Mouse (Mus musculus) effector memory CD4-positive, alpha-beta T cell, adult 5 months (primary cell): ENCODE measurements around the gene Nudt3. TPM values are rescaled to one million over a fixed set of nuclear protein-coding genes. Genes with fewer than 3 reads are reported as not detected.

ENCODE experiments used
- polyA plus RNA-seq: library from polyadenylated mRNA; unstranded; fragments of 100-300 nt; shearing (Covaris generic); gene quantifications from one replicate; pipeline ENCODE4 v1.2.1, GENCODE M21; 2017

The Nudt3 gene
- polyA plus RNA-seq: 61.0 TPM

GRCm38 (mm10) chr17:27623360-27624326 is at the start of gene Nudt3:
Gene Nudt3, minus strand, starts transcription at chr17:27623495.

GRCm38 (mm10) chr17:27655089-27656010 is 32.1 kb upstream of the Nudt3 start, which contains the start of gene Pacsin1:
Gene Pacsin1, plus strand, starts transcription at chr17:27655509.

DNA sequence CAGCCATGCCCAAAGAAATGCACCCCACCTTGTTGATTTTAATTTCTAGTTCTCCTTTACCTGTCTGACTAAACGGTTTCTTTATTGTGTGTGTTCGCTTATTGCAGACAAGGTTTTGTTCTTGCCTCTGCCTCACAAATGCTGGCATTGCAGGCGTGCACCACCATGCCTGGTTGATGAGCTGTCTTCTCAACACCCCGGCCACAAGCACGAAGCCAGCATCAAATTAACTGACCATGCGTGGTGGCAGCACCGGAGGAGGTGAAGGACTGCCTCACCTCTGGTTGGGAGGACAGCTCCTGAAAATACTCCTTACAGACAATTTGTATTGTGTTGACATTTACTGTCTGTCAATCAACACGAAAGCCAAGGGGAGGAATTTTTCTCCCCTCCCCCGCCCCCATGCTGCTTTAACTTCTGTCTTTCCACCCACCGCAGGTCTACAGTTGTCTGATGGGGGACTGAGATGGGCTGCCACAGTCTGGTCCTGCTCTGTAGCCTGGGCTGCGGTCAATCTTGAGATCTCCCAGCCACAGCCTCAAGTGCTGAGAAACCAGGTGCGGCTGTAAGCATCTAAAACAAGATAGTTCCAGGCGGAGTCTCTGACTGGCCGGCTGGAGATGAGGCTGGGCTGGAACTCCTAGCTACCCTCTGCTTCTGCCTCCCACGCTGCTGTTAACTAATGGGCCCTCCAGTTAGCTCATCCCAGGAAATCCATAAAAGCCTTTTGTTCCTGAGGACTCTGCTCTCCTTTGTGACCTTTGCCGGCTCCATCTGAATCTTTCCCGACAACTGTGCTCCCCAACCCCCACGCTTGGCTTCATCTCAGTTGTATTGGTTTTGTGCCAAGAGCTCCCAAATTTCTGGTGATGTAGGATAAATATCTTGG is 13.1 kb upstream of the Nudt3 start, which contains the start of gene Rps10:
TSS of gene Rps10 (minus strand) at position 538 of the 889 bp plus-strand sequence.

DNA sequence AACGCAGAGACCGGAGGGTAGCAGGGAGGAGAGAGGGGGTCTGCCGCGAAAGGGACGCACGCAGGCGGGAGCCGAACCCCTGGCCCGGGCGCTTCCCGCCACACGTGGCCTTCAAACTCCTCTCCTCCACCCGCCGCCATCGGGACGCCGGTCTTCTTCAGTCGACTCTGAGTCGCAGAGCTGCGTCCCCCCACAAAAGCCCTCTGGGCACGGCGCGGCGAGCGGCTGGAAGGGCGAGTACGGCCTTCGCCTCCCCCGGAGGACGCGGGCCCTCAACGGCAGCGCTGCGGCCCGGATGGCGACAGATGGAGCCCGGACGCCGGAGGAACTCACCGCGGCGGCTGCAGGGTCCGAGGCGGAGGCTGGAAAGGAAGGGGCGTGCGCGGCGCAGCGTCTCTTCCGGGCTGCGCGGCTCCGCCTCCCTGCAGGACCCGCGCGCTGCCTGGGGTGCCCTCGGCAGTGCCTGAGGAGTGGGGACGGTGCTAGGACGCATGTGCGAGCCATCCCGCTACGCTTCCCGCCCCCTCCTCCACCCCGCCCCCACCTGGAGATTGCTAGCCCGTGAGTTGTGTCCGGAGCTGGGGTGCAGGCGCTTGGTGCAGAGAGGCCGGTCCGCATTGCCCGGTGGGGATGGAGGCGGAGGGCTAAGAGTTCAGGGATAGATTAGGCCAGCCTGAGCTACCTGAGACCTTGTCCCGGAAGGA is 11.7 kb upstream of the Nudt3 start, which contains the start of gene RPS10-NUDT3:
TSS of gene RPS10-NUDT3 (minus strand) at position 352 of the 704 bp plus-strand sequence.

GRCm38 (mm10) chr17:27565163-27565941 is 57.9 kb downstream of the Nudt3 start, which contains the start of gene AI413582:
Gene AI413582, minus strand, starts transcription at chr17:27565756.

DNA sequence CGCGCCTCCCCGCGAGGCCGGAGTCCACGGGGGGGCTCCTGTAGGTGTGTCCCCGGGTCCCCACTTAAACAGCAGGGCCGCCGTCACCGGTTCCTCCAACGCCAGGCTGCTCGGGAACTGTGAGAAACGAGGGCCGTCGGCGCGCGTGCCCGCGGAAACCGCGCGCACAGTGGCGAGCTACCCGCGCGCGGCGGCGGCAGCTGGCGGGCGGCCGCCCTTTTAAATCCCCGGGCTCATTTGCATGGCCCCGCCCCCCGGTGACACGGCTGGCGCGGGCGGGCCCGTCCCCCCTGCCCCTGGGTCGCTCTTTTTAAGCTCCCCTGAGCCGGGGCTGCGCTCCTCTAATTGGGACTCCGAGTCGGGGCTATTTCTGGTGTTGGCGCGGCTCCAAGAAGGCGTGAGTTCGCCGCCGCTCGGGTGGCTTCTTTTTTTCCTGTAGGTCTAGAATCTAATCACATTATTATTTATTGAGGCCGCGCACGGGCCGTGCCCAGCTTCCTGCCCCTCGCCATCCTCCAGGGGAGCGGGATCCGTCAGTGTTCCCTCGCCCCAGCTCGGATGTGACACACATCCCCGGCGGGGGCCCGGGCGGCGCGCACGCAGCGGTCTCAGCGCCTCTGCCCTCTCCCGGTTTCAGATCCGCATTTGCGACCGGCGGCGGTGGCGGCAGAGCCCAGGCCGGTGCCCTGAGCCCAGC is 66.8 kb downstream of the Nudt3 start, which contains the start of gene Hmga1:
TSS of gene Hmga1 (plus strand) at position 183 of the 697 bp plus-strand sequence.

Other genes with a start within 250 kb of the Nudt3 start
- not detected for gene Grm4, start 102.1 kb downstream of the Nudt3 start, polyA plus RNA-seq
- gene Hmga1, start 67.0 kb downstream of the Nudt3 start, polyA plus RNA-seq: 58.3 TPM
- 80.7 TPM for gene AI413582, start 57.7 kb downstream of the Nudt3 start, polyA plus RNA-seq
- gene RPS10-NUDT3, start 11.7 kb upstream of the Nudt3 start, polyA plus RNA-seq: not detected
- gene Rps10, start 13.2 kb upstream of the Nudt3 start, polyA plus RNA-seq: 1,155 TPM
- gene Pacsin1, start 32.0 kb upstream of the Nudt3 start, polyA plus RNA-seq: 40.0 TPM
- 0.52 TPM for gene Spdef, start 105.5 kb upstream of the Nudt3 start, polyA plus RNA-seq
- gene D17Wsu92e, start 197.2 kb upstream of the Nudt3 start, polyA plus RNA-seq: 29.6 TPM
- 143 TPM for gene Snrpc, start 214.7 kb upstream of the Nudt3 start, polyA plus RNA-seq
- gene Uhrf1bp1, start 232.9 kb upstream of the Nudt3 start, polyA plus RNA-seq: 3.5 TPM